16 mouse cellular contexts compared by ENCODE assay signal in the genomic region with DNA sequence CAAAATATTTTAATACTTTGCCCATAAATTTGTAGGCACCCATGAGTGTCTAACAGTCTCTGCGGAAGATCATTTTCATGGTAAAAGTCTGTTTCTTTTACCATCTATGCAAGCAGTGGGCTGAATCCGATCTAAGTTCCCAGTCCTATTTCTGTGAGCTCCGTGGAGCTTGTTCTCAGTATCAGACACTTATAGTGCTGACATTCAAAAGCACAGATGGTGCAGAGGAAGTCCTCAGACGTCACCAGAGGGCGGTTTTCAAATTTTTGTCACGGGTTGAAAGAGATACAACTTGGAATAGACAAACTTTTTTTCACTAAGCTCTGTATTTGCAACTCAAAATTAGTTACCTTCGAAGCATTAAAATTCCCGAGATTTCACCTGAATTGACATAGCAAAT.
DNase-seq lines count a peak whose midpoint lies in the region; ATAC-seq and TF ChIP-seq lines count a peak whose summit lies in the region.
"Had no signal": no experiment of that assay in that cellular context is flagged by ENCODE, and none has a peak within 500 bp of the region (broad histone marks: within the 10 kb centered on the region; RNA-seq: fewer than 3 reads in every experiment).

No protein-coding gene starts in this region.

- H3K4me2 ChIP-seq in heart, postnatal 0 days (ENCODE audit: low read depth, low read length), result no peak overlapping the region
- no peak overlapping the region for H3K4me2 ChIP-seq in intestine, embryonic 16.5 days (ENCODE audit: low read depth, low read length)
- H3K4me2 ChIP-seq: midbrain, embryonic 15.5 days had no signal

- no peak overlapping the region for H3K9ac ChIP-seq in heart, postnatal 0 days (replicated peaks; ENCODE audit: low read depth, low read length)
- no peak overlapping the region for H3K9ac ChIP-seq in heart, adult 2 months (ENCODE audit: low read depth, low read length)
- no peak overlapping the region for H3K9ac ChIP-seq in intestine, embryonic 16.5 days (ENCODE audit: low read depth, low read length)
- H3K9ac ChIP-seq: midbrain, embryonic 15.5 days had no signal

- no peak for ATAC-seq in heart, postnatal 0 days (ENCODE audit: insufficient read depth, low read depth)
- ATAC-seq in intestine, embryonic 16.5 days, result no peak
- ATAC-seq: midbrain, embryonic 15.5 days had no signal

- no peak overlapping the region for H3K4me3 ChIP-seq in heart, postnatal 0 days (ENCODE audit: low read depth, low read length)
- H3K4me3 ChIP-seq in heart, adult 2 months, result no peak overlapping the region
- H3K4me3 ChIP-seq in intestine, embryonic 16.5 days (ENCODE audit: low read length), result no peak overlapping the region
- H3K4me3 ChIP-seq: limb, embryonic 10.5 days; midbrain, embryonic 15.5 days had no signal

- no peak for TF ChIP-seq CTCF in heart, postnatal 0 days (IDR thresholded peaks at IDR 0.05; ENCODE audit: low read depth)
- TF ChIP-seq CTCF in heart, adult 2 months (IDR thresholded peaks at IDR 0.05), result no peak

- WGBS in heart, postnatal 0 days, result 40% methylated on average over 8 of the region's 8 CpGs
- WGBS in heart, adult 2 months, result 46% methylated on average over 8 of the region's 8 CpGs
- WGBS in intestine, embryonic 16.5 days, result 71% methylated on average over 8 of the region's 8 CpGs

- no peaks in the 10 kb centered on the region for H3K79me2 ChIP-seq in heart, adult 2 months (replicated peaks; ENCODE audit: control insufficient read depth, insufficient read depth, low read length)

- peak; percentile 6 for DNase-seq in heart, postnatal 0 days (ENCODE audit: low spot score)
- no peak for DNase-seq in heart, adult 2 months
- DNase-seq in layer of hippocampus, adult 8-10 months (ENCODE audit: low spot score in 2 of 2), result peak; percentile 66 to 68
- DNase-seq in left cerebral cortex, postnatal 14 days (ENCODE audit: low spot score in 2 of 2), result peak; percentile 79 to 89
- DNase-seq in right cerebral cortex, postnatal 4 days, result peak; percentile 3
- DNase-seq in kidney, adult 18-20 months, result no peak
- no peak for DNase-seq in liver
- DNase-seq: adrenal gland, postnatal 10 days; embryo, embryonic 11 days; heart, adult 11 months; heart, postnatal 14 days; lung, postnatal 4 days; thymus, adult 2 months had no signal

- no peak for TF ChIP-seq POLR2A in heart, adult 2 months (IDR thresholded peaks at IDR 0.05; ENCODE audit: insufficient read depth, low read depth, low read length)

- H3K36me3 ChIP-seq in heart, postnatal 0 days (replicated peaks; ENCODE audit: control insufficient read depth, insufficient read depth, low read length), result no peaks in the 10 kb centered on the region
- H3K36me3 ChIP-seq in heart, adult 2 months (ENCODE audit: control insufficient read depth, insufficient read depth, low read length), result no peaks in the 10 kb centered on the region
- no peaks in the 10 kb centered on the region for H3K36me3 ChIP-seq in intestine, embryonic 16.5 days (ENCODE audit: control insufficient read depth, insufficient read depth, low read length)
- H3K36me3 ChIP-seq: limb, embryonic 10.5 days; midbrain, embryonic 15.5 days had no signal

- no peak for TF ChIP-seq EP300 in heart, postnatal 0 days (IDR thresholded peaks at IDR 0.05; ENCODE audit: low read depth)
- TF ChIP-seq EP300 in heart, adult 2 months (IDR thresholded peaks at IDR 0.05; ENCODE audit: insufficient read depth, low read depth, low read length), result no peak

- H3K4me1 ChIP-seq in heart, postnatal 0 days (ENCODE audit: control insufficient read depth, insufficient read depth), result no peaks in the 10 kb centered on the region
- H3K4me1 ChIP-seq in heart, adult 2 months (ENCODE audit: control insufficient read depth, insufficient read depth, low read length), result no peaks in the 10 kb centered on the region
- no peaks in the 10 kb centered on the region for H3K4me1 ChIP-seq in intestine, embryonic 16.5 days (ENCODE audit: control insufficient read depth, insufficient read depth, low read length)
- H3K4me1 ChIP-seq: limb, embryonic 10.5 days; midbrain, embryonic 15.5 days had no signal

- intact Hi-C loops in heart, adult 2 months (cut with DNase I), result no loop called here
- intact Hi-C loops in left cerebral cortex, postnatal 14 days (cut with DNase I), result loop anchor here (10.0 kb wide), 1 partner anchor 563 kb away; no protein-coding TSS in a partner anchor

- no peaks in the 10 kb centered on the region for H3K9me3 ChIP-seq in heart, postnatal 0 days (replicated peaks; ENCODE audit: control insufficient read depth, low read length)
- no peaks in the 10 kb centered on the region for H3K9me3 ChIP-seq in intestine, embryonic 16.5 days (ENCODE audit: control insufficient read depth, low read length)
- H3K9me3 ChIP-seq: limb, embryonic 10.5 days; midbrain, embryonic 15.5 days had no signal

- no peaks in the 10 kb centered on the region for H3K27me3 ChIP-seq in heart, postnatal 0 days (ENCODE audit: control insufficient read depth, insufficient read depth, low read length)
- no peaks in the 10 kb centered on the region for H3K27me3 ChIP-seq in heart, adult 2 months (ENCODE audit: control insufficient read depth, insufficient read depth, low read length)
- H3K27me3 ChIP-seq in intestine, embryonic 16.5 days (replicated peaks; ENCODE audit: control insufficient read depth, insufficient read depth, low read length), result no peaks in the 10 kb centered on the region
- H3K27me3 ChIP-seq: midbrain, embryonic 15.5 days had no signal

- no peak overlapping the region for H3K27ac ChIP-seq in heart, postnatal 0 days (ENCODE audit: low read depth)
- H3K27ac ChIP-seq in heart, adult 2 months, result no peak overlapping the region
- no peak overlapping the region for H3K27ac ChIP-seq in intestine, embryonic 16.5 days (ENCODE audit: low read length)
- H3K27ac ChIP-seq: limb, embryonic 10.5 days; midbrain, embryonic 15.5 days had no signal

Comparison
In these comparisons a context has a peak if more than half of its experiments do, and no peak if none do; other contexts are left out.
1. DNase-seq: peak in heart, postnatal 0 days (single experiment), layer of hippocampus, adult 8-10 months (2 of 2), left cerebral cortex, postnatal 14 days (2 of 2) and right cerebral cortex, postnatal 4 days (single experiment); none in heart, adult 2 months (0 of 2), kidney, adult 18-20 months (single experiment) and liver (single experiment).